Mouse (Mus musculus): ENCODE measurements at regions not wholly inside any gene's neighbourhood (a gene's known extent, or its start where the extent isn't known, plus 50 kb on each side); places are given as distances from the start of the nearest gene placed in this dataset.

DNA sequence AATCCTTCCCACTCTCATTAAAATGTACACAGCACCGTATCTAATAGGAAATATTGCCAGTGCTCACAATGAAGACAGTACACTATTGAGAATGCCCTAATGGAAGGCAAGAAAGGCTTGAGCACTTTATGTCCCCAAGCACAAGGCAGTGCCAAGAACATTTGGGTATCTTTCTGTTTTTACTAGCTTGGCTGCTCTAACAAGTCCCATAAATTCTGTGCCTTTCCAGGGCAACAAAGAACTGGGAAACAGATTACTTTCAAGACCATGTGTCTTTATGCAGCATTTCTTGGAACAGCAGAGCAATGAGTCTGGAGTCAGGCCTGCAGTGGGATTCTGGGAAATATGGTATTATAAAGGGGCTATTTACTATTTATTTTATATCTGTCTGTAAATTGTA, 192.3 kb downstream of the 1700008P02Rik start:
- Histone ChIP-seq H3K9ac (ENCODE audit: control insufficient read depth, low read depth, low read length, poor library complexity, severe bottlenecking) (no peak overlapping the region), H3K4me1 (ENCODE audit: control insufficient read depth in 1 of 2, insufficient read depth in 2 of 2, low read length in 2 of 2) (no peaks in the 10 kb centered on the region), H3K27ac (ENCODE audit: control insufficient read depth, low read depth, low read length) (no peak overlapping the region), H3K36me3 (ENCODE audit: control insufficient read depth in 1 of 2, insufficient read depth in 2 of 2, low read length in 2 of 2) (no peaks in the 10 kb centered on the region), H3K79me2 (ENCODE audit: control insufficient read depth, insufficient read depth, low read length, poor library complexity) (no peaks in the 10 kb centered on the region), H3K27me3 (ENCODE audit: control insufficient read depth in 1 of 2, insufficient read depth in 2 of 2, low read length in 2 of 2) (no peaks in the 10 kb centered on the region), H3K4me3 (ENCODE audit: control insufficient read depth in 1 of 2, insufficient read depth in 1 of 2, low read depth in 2 of 2, low read length in 2 of 2) (no peak overlapping the region), H3K9me3 (replicated peaks; ENCODE audit: insufficient read depth, low read length) (no peaks in the 10 kb centered on the region)
- no peak for TF ChIP-seq CHD1 (IDR thresholded peaks at IDR 0.05; ENCODE audit: low read depth, low read length)
- no peak for TF ChIP-seq NRF1 (IDR thresholded peaks at IDR 0.05; ENCODE audit: insufficient read depth, low read depth, low read length, poor library complexity, severe bottlenecking)
- no peak for TF ChIP-seq ZMIZ1 (IDR thresholded peaks at IDR 0.05; ENCODE audit: low read depth, low read length)
- TF ChIP-seq BHLHE40 (IDR thresholded peaks at IDR 0.05; ENCODE audit: borderline replicate concordance, low read depth, low read length): no peak
- no peak for TF ChIP-seq SIN3A (IDR thresholded peaks at IDR 0.05; ENCODE audit: low read length)
- DNase-seq (ENCODE audit: low read depth, low spot score): no peak

DNA sequence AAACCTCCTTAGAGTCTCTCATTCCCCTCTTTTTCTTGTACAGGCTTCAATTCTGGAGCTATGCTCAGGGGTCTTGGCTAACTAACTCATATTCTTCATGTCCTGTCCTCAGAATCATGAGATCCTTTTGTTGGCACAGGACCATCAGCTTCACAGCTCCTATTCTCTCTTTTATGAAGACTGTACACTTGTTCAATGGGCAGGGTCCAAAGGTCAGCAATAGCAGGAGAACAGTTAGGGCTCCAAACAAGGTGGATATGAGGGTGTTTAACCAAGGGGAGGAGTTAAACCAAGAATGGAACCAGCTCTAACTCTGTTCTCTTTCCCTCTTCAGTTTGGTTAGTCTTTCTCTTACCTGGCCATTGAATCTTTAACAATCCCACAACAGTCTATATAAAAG, 219.4 kb downstream of the 1700008P02Rik start:
- Histone ChIP-seq H3K79me2 (ENCODE audit: control insufficient read depth, insufficient read depth, low read length, poor library complexity) (no peaks in the 10 kb centered on the region), H3K4me3 (ENCODE audit: control insufficient read depth in 1 of 2, insufficient read depth in 1 of 2, low read depth in 2 of 2, low read length in 2 of 2) (no peak overlapping the region), H3K27me3 (ENCODE audit: control insufficient read depth in 1 of 2, insufficient read depth in 2 of 2, low read length in 2 of 2) (no peaks in the 10 kb centered on the region), H3K27ac (ENCODE audit: control insufficient read depth, low read depth, low read length) (no peak overlapping the region), H3K9ac (ENCODE audit: control insufficient read depth, low read depth, low read length, poor library complexity, severe bottlenecking) (no peak overlapping the region), H3K36me3 (ENCODE audit: control insufficient read depth in 1 of 2, insufficient read depth in 2 of 2, low read length in 2 of 2) (no peaks in the 10 kb centered on the region), H3K4me1 (ENCODE audit: control insufficient read depth in 1 of 2, insufficient read depth in 2 of 2, low read length in 2 of 2) (no peaks in the 10 kb centered on the region), H3K9me3 (replicated peaks; ENCODE audit: insufficient read depth, low read length) (no peaks in the 10 kb centered on the region)
- no peak for DNase-seq (ENCODE audit: low read depth, low spot score)
- no peak for TF ChIP-seq TAL1 (IDR thresholded peaks at IDR 0.05; ENCODE audit: low read length)
- TF ChIP-seq POLR2AphosphoS2 (IDR thresholded peaks at IDR 0.05; ENCODE audit: low read length): no peak
- no peak for TF ChIP-seq KAT2A (conservative IDR thresholded peaks at IDR 0.05; ENCODE audit: low read depth, low read length)
- TF ChIP-seq USF2 (IDR thresholded peaks at IDR 0.05; ENCODE audit: borderline replicate concordance in 1 of 2, insufficient read depth in 1 of 2, low read depth in 1 of 2, low read length in 2 of 2): no peak
- no peak for TF ChIP-seq USF1 (IDR thresholded peaks at IDR 0.05; ENCODE audit: low read depth, low read length)
- TF ChIP-seq E2F4 (IDR thresholded peaks at IDR 0.05; ENCODE audit: borderline replicate concordance, low read depth, low read length): no peak

DNA sequence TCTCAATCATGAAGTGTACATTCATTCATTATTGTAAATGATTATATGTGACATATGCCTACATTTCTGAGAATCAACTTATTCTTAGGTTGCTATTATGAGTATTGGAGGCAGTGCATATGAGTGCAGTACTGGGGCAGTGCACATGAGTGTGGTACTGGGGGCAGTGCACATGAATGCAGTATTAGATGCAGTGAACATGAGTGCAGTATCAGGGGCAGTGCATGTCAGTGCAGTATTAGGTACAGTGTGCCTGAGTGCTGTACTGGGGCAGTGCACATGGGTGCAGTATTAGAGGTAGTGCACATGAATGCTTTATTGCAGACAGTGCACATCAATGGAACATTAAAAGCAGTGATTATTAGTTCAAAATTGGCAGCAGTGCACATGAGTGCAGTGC, 234.6 kb downstream of the 1700008P02Rik start:
- no peak overlapping the region for H3K9ac ChIP-seq (ENCODE audit: control insufficient read depth, low read depth, low read length, poor library complexity, severe bottlenecking)
- no peak overlapping the region for H3K27ac ChIP-seq (ENCODE audit: control insufficient read depth, low read depth, low read length)
- H3K4me1 ChIP-seq (ENCODE audit: control insufficient read depth in 1 of 2, insufficient read depth in 2 of 2, low read length in 2 of 2): no peaks in the 10 kb centered on the region
- no peak for TF ChIP-seq E2F4 (IDR thresholded peaks at IDR 0.05; ENCODE audit: borderline replicate concordance, low read depth, low read length)
- no peak for TF ChIP-seq CTCF (IDR thresholded peaks at IDR 0.05 in 2 of 3, conservative IDR thresholded peaks at IDR 0.05 in 1 of 3; ENCODE audit: control insufficient read depth in 1 of 3, insufficient read depth in 1 of 3, low read depth in 2 of 3, low read length in 3 of 3, poor library complexity in 1 of 3, severe bottlenecking in 1 of 3)
- TF ChIP-seq ZMIZ1 (IDR thresholded peaks at IDR 0.05; ENCODE audit: low read depth, low read length): no peak
- no peak for TF ChIP-seq POLR2A (IDR thresholded peaks at IDR 0.05; ENCODE audit: control insufficient read depth in 1 of 2, insufficient read depth in 1 of 2, low read depth in 1 of 2, low read length in 2 of 2, poor library complexity in 1 of 2)
- no peak for TF ChIP-seq ZKSCAN1 (IDR thresholded peaks at IDR 0.05; ENCODE audit: low read depth, low read length)
- TF ChIP-seq BHLHE40 (IDR thresholded peaks at IDR 0.05; ENCODE audit: borderline replicate concordance, low read depth, low read length): no peak
- TF ChIP-seq ZNF384 (IDR thresholded peaks at IDR 0.05; ENCODE audit: low read depth, low read length): no peak
- no peak for TF ChIP-seq TAL1 (IDR thresholded peaks at IDR 0.05; ENCODE audit: low read length)
- TF ChIP-seq MAX (IDR thresholded peaks at IDR 0.05; ENCODE audit: low read length): no peak
- TF ChIP-seq CHD2 (IDR thresholded peaks at IDR 0.05; ENCODE audit: low read length): no peak
- TF ChIP-seq CHD1 (IDR thresholded peaks at IDR 0.05; ENCODE audit: low read depth, low read length): no peak
- TF ChIP-seq MYC (IDR thresholded peaks at IDR 0.05; ENCODE audit: low read depth, low read length): no peak
- no peak for TF ChIP-seq NELFE (IDR thresholded peaks at IDR 0.05; ENCODE audit: low read depth, low read length)
- no peak for TF ChIP-seq MAFK (IDR thresholded peaks at IDR 0.05; ENCODE audit: borderline replicate concordance, low read depth, low read length)
- no peak for TF ChIP-seq EP300 (IDR thresholded peaks at IDR 0.05; ENCODE audit: low read depth in 1 of 2, low read length in 2 of 2)
- no peak for TF ChIP-seq POLR2AphosphoS2 (IDR thresholded peaks at IDR 0.05; ENCODE audit: low read length)
- TF ChIP-seq TCF12 (IDR thresholded peaks at IDR 0.05; ENCODE audit: low read depth, low read length): no peak
- TF ChIP-seq MYB (IDR thresholded peaks at IDR 0.05; ENCODE audit: low read depth, low read length): no peak
- no peak for TF ChIP-seq GABPA (IDR thresholded peaks at IDR 0.05; ENCODE audit: low read depth, low read length)
- TF ChIP-seq JUND (IDR thresholded peaks at IDR 0.05; ENCODE audit: low read depth, low read length): no peak
- no peak for DNase-seq (ENCODE audit: low read depth, low spot score)
- no peaks in the 10 kb centered on the region for H3K27me3 ChIP-seq (ENCODE audit: control insufficient read depth in 1 of 2, insufficient read depth in 2 of 2, low read length in 2 of 2)
- H3K4me3 ChIP-seq (ENCODE audit: control insufficient read depth in 1 of 2, insufficient read depth in 1 of 2, low read depth in 2 of 2, low read length in 2 of 2): no peak overlapping the region
- no peaks in the 10 kb centered on the region for H3K9me3 ChIP-seq (replicated peaks; ENCODE audit: insufficient read depth, low read length)
- H3K36me3 ChIP-seq (ENCODE audit: control insufficient read depth in 1 of 2, insufficient read depth in 2 of 2, low read length in 2 of 2): no peaks in the 10 kb centered on the region
- H3K79me2 ChIP-seq (ENCODE audit: control insufficient read depth, insufficient read depth, low read length, poor library complexity): no peaks in the 10 kb centered on the region
